Mouse (Mus musculus) kidney, adult 2 months (tissue): ENCODE measurements around the gene Fbxl17. TPM values are rescaled to one million over a fixed set of nuclear protein-coding genes. Genes with fewer than 3 reads are reported as not detected.

ENCODE experiments used
- DNase-seq: peaks from one replicate; pipeline ENCODE4 v3.0.0; 2021
- H3K27ac ChIP-seq: fragments of 200-500 bp; 2 replicates; pipeline ENCODE4 v1.5.1; 2012; ENCODE audit warnings: low read depth, low read length, control low read depth, inconsistent platforms; ENCODE audit not compliant: insufficient read depth
- H3K27me3 ChIP-seq: fragments of 200-500 bp; replicated peaks from 2 replicates; pipeline ENCODE4 v1.6.1; 2012; ENCODE audit warnings: mild to moderate bottlenecking, moderate library complexity, low read length, inconsistent platforms; ENCODE audit not compliant: control insufficient read depth, insufficient read depth
- H3K36me3 ChIP-seq: fragments of 200-500 bp; 2 replicates; pipeline ENCODE4 v1.6.1; 2012; ENCODE audit warnings: mild to moderate bottlenecking, moderate library complexity, low read length, inconsistent platforms; ENCODE audit not compliant: control insufficient read depth, insufficient read depth
- H3K4me1 ChIP-seq: fragments of 200-500 bp; 2 replicates; pipeline ENCODE4 v1.6.1; 2011; ENCODE audit warnings: low read length; ENCODE audit not compliant: control insufficient read depth, insufficient read depth
- H3K4me3 ChIP-seq: fragments of 200-500 bp; 2 replicates; pipeline ENCODE4 v1.5.1; 2011; ENCODE audit warnings: mild to moderate bottlenecking, low read depth, low read length, control low read depth; ENCODE audit not compliant: insufficient read depth
- CTCF ChIP-seq: fragments of 200-500 bp; conservative IDR thresholded peaks from 2 replicates; pipeline ENCODE4 v1.5.1; 2011; ENCODE audit warnings: low read depth, mild to moderate bottlenecking, control low read depth, low read length, moderate library complexity, mixed read lengths; ENCODE audit not compliant: insufficient read depth, insufficient read length
- POLR2A ChIP-seq: fragments of 200-500 bp; IDR thresholded peaks from one replicate; pipeline ENCODE4 v1.6.1; 2011; ENCODE audit warnings: low read depth, low read length, control low read depth
- WGBS: fragments of 180-500 bp; shearing (Covaris S2); methylation state at CpG from one replicate; pipeline ENCODE4 v1.1.7; 2018; 5-methylcytosine and 5-hydroxymethylcytosine counted together
- polyA plus RNA-seq: library from polyadenylated mRNA; depleted of rRNA; stranded (reverse); fragments of >200 nt; gene quantifications from 2 replicates; pipeline ENCODE4 v1.2.3, GENCODE M21; 2012

The Fbxl17 gene
- polyA plus RNA-seq, 1 experiment, result 10.2 TPM

DNA sequence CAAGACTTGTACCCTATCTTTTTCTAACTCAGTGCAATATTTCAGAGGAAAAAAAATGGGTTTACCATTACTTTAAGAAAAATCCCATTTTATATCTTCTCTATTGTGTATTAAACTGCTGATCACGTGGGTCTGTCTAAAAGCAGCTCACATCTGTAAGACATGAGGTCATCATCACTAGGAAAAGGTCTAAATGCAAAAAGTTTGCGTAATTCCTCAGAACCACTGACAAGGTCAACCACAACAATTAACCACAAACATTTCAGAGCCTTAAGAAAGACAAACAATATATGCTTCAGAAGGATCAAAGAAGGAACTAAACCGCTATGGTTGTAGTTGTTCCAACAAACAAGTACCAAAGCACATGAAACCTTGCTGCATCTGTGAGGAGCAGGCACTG, 143.6 kb downstream of the Fbxl17 start:
- Histone ChIP-seq H3K27me3 (no peaks in the 10 kb centered on the region), H3K4me1 (no peaks in the 10 kb centered on the region), H3K36me3 (no peaks in the 10 kb centered on the region), H3K27ac (no peak overlapping the region), H3K4me3 (no peak overlapping the region)
- TF ChIP-seq CTCF (no peak), POLR2A (no peak)
- no peak for DNase-seq
- WGBS, result 87% methylated on average over 3 of the region's 3 CpGs

GRCm38 (mm10) chr17:63352634-63353195, 147.1 kb downstream of the Fbxl17 start:
- H3K4me3 ChIP-seq, result no peak overlapping the region
- H3K27ac ChIP-seq, result no peak overlapping the region
- 90% methylated on average over 6 of the region's 6 CpGs for WGBS
- no peaks in the 10 kb centered on the region for H3K4me1 ChIP-seq
- DNase-seq, result no peak
- H3K36me3 ChIP-seq, result no peaks in the 10 kb centered on the region
- no peak for TF ChIP-seq CTCF
- TF ChIP-seq POLR2A, result no peak
- H3K27me3 ChIP-seq, result no peaks in the 10 kb centered on the region

- 95% methylated on average over 2 of the region's 2 CpGs for WGBS
- Histone ChIP-seq H3K27me3 (no peaks in the 10 kb centered on the region), H3K36me3 (no peaks in the 10 kb centered on the region), H3K27ac (no peak overlapping the region), H3K4me1 (no peaks in the 10 kb centered on the region), H3K4me3 (no peak overlapping the region)
- no peak for DNase-seq
- TF ChIP-seq POLR2A, result no peak
- no peak for TF ChIP-seq CTCF
Measured at GRCm38 (mm10) chr17:63351682-63352081, 148.1 kb downstream of the Fbxl17 start.

DNA sequence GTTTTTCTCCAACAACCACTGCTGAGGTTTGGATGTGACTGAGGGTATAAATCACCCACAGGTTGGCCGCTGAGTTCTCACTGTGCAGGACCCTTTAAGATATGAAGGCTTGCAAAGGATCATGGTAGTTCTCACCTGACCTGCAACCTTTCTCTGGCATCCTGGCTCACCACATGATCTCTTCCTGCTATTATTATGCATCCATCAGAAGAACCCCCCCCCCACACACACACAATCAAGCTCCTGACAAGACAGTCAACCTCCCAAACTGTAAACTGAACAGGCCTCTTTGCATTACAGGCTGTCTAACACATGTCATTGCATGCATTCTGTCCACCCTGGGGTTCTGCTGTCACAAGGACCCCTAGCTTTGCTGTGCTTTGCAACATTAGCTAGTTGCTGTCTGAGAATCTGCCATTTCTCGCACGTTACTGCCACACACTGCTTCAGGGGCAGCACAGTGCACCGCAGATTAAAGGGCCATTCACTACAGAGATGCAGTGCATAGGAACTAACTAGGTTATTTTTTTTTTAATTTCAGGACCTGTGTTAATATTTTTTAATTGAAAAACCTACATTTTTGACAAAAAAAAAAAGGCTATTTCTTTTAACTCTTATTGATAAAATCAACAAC, 148.8 kb downstream of the Fbxl17 start:
- Histone ChIP-seq H3K36me3 (no peaks in the 10 kb centered on the region), H3K27me3 (no peaks in the 10 kb centered on the region), H3K27ac (no peak overlapping the region), H3K4me3 (no peak overlapping the region), H3K4me1 (no peaks in the 10 kb centered on the region)
- 90% methylated on average over 4 of the region's 4 CpGs for WGBS
- DNase-seq, result no peak
- TF ChIP-seq CTCF (no peak), POLR2A (no peak)

- TF ChIP-seq POLR2A (no peak), CTCF (no peak)
- H3K4me1 ChIP-seq, result peaks cover 4% of the 10 kb centered on the region
- H3K27ac ChIP-seq, result no peak overlapping the region
- no peak for DNase-seq
- H3K4me3 ChIP-seq, result no peak overlapping the region
- 72% methylated on average over 5 of the region's 5 CpGs for WGBS
- no peaks in the 10 kb centered on the region for H3K36me3 ChIP-seq
- H3K27me3 ChIP-seq, result no peaks in the 10 kb centered on the region
Measured at GRCm38 (mm10) chr17:63344101-63344500, 155.7 kb downstream of the Fbxl17 start.

GRCm38 (mm10) chr17:63343076-63343475, 156.7 kb downstream of the Fbxl17 start:
- WGBS, result 77% methylated on average over 4 of the region's 4 CpGs
- TF ChIP-seq POLR2A (no peak), CTCF (no peak)
- H3K4me3 ChIP-seq, result no peak overlapping the region
- H3K36me3 ChIP-seq, result no peaks in the 10 kb centered on the region
- peaks cover 4% of the 10 kb centered on the region for H3K4me1 ChIP-seq
- no peak for DNase-seq
- H3K27ac ChIP-seq, result no peak overlapping the region
- H3K27me3 ChIP-seq, result no peaks in the 10 kb centered on the region

DNA sequence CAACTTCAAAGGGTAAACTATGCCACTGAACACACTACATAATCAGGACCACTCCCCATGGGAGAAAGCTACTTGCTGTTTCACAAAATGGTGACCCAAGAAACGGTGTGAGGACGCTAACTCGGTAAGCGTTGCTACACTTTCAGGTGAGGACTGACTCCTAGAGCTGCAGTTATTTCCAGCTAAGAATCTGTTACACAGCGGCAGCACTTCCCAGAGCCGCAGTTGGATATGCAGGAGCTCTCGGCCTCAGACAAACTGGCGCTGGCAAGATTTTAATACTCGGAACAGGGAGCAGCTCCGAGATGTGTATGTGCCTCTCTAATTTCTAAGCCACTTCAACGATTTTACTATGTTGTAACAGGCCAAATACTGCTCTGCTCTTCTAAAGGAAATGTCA, 157.4 kb downstream of the Fbxl17 start:
- H3K4me1 ChIP-seq, result peaks cover 4% of the 10 kb centered on the region
- H3K36me3 ChIP-seq, result no peaks in the 10 kb centered on the region
- no peak for TF ChIP-seq CTCF
- no peak for TF ChIP-seq POLR2A
- no peaks in the 10 kb centered on the region for H3K27me3 ChIP-seq
- DNase-seq, result no peak
- H3K4me3 ChIP-seq, result no peak overlapping the region
- WGBS, result 88% methylated on average over 11 of the region's 11 CpGs
- H3K27ac ChIP-seq, result no peak overlapping the region
